Mouse (Mus musculus) heart, embryonic 11.5 days (tissue): ENCODE results near the gene Nfic. TPM values are rescaled to one million over a fixed set of nuclear protein-coding genes. Genes with fewer than 3 reads are reported as not detected.

Experiments used
- ATAC-seq: fragments of 200-750 bp; cut with Nextera tagmentation; replicated peaks from 2 replicates; pipeline ENCODE4 v1.8.0; 2017; ENCODE audit warnings: moderate library complexity; ENCODE audit not compliant: insufficient number of reproducible peaks, low FRiP score, low TSS enrichment
- H3K27ac ChIP-seq: fragments of 300-500 bp; sonication (generic); 2 replicates; pipeline ENCODE4 v1.5.1; 2014; ENCODE audit warnings: mild to moderate bottlenecking, low read depth, low read length
- H3K27me3 ChIP-seq: fragments of 300-500 bp; sonication (generic); 2 replicates; pipeline ENCODE4 v1.6.1; 2014; ENCODE audit warnings: mild to moderate bottlenecking, low read length, mixed read lengths; ENCODE audit not compliant: control insufficient read depth, insufficient read depth
- H3K36me3 ChIP-seq: fragments of 300-500 bp; sonication (generic); 2 replicates; pipeline ENCODE4 v1.6.1; 2014; ENCODE audit warnings: mild to moderate bottlenecking, low read length, moderate library complexity, mixed read lengths; ENCODE audit not compliant: control insufficient read depth, insufficient read depth
- H3K4me1 ChIP-seq: fragments of 300-500 bp; sonication (generic); 2 replicates; pipeline ENCODE4 v1.6.1; 2014; ENCODE audit warnings: low read length; ENCODE audit not compliant: control insufficient read depth, insufficient read depth
- H3K4me2 ChIP-seq: fragments of 300-500 bp; sonication (generic); 2 replicates; pipeline ENCODE4 v1.6.1; 2014; ENCODE audit warnings: mild to moderate bottlenecking, moderate library complexity
- H3K4me3 ChIP-seq: fragments of 300-500 bp; sonication (generic); 2 replicates; pipeline ENCODE4 v1.5.1; 2014; ENCODE audit warnings: low read depth, low read length
- H3K9ac ChIP-seq: fragments of 300-500 bp; sonication (generic); 2 replicates; pipeline ENCODE4 v1.6.1; 2014; ENCODE audit warnings: mild to moderate bottlenecking, low read depth, low read length, moderate library complexity
- H3K9me3 ChIP-seq: fragments of 300-500 bp; sonication (generic); replicated peaks from 2 replicates; pipeline ENCODE4 v1.6.1; 2016; ENCODE audit warnings: low read length; ENCODE audit not compliant: control insufficient read depth
- WGBS: fragments of 180-500 bp; shearing (Covaris S2); extraction: QIAGEN DNeasy Blood & Tissue Kit; methylation state at CpG from one replicate; pipeline ENCODE4 v1.1.7; 2014; ENCODE audit not compliant: insufficient replicate concordance; 5-methylcytosine and 5-hydroxymethylcytosine counted together
- polyA plus RNA-seq: library from polyadenylated mRNA; unstranded; fragments of >200 nt; fragmentation: Nextera tagmentation; extraction: Ambion mirVana; gene quantifications from 2 replicates; pipeline ENCODE4 v1.2.1, GENCODE M21; 2014

Nfic gene
- polyA plus RNA-seq, 1 experiment from 2014 or later, result 28.1 TPM

DNA sequence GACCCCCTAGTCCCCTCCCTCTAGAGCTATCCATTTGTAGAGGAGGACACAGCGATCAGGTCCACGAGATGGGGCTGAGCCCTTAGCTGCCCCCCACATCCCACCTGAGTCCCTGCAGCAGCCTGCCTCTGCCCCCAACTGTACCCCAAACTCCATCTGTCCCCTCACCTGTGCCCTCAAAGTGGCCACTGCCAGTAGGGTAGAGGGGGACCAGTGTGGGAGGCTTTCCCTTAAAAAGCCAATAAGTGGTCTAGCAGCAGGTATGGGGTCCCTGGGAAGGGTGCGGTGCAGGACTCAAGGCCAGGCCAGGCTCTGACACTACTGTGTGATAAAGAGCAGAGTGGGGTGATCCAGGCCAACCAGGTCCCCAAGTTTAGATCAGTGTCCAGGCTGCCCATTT is 28.1 kb downstream of the Nfic start:
- Histone ChIP-seq H3K36me3 (no peaks in the 10 kb centered on the region), H3K4me1 (peaks cover 36% of the 10 kb centered on the region), H3K27me3 (peaks cover 20% of the 10 kb centered on the region), H3K9ac (peak overlapping the region; percentile 74; the same call in 1 of the 2 replicates), H3K4me2 (peak overlapping the region; percentile 83), H3K9me3 (no peaks in the 10 kb centered on the region), H3K27ac (no peak overlapping the region), H3K4me3 (peak overlapping the region; percentile 62)
- ATAC-seq, result no peak
- WGBS, result 34% methylated on average over 3 of the region's 3 CpGs

DNA sequence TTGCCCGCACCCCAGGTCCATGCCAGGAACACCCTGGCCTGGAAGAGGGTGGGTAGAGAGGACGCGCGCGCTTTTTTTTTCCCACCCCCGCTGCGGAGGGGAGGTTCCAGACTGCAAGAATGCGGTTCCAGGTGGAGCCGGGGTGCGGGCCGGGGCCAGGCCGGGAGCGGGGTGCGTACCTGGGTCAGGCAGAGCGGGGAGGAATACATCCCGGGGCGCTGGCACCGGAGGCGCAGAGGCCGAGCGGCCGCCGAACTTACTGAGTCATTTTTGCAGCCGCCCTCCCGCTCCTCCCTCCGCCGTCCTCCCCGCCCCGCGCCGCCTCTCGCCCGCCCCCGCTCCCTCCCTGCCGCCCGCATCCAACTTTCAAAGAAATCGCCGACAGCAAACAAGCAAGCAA is 28.5 kb downstream of the Nfic start:
- Histone ChIP-seq H3K9ac (peak overlapping the region; percentile 74), H3K27ac (no peak overlapping the region), H3K4me1 (peaks cover 36% of the 10 kb centered on the region), H3K27me3 (peaks cover 19% of the 10 kb centered on the region), H3K36me3 (no peaks in the 10 kb centered on the region), H3K4me3 (peak overlapping the region; percentile 62), H3K4me2 (peak overlapping the region; percentile 83), H3K9me3 (no peaks in the 10 kb centered on the region)
- 1% methylated on average over 27 of the region's 38 CpGs for WGBS
- no peak for ATAC-seq

DNA sequence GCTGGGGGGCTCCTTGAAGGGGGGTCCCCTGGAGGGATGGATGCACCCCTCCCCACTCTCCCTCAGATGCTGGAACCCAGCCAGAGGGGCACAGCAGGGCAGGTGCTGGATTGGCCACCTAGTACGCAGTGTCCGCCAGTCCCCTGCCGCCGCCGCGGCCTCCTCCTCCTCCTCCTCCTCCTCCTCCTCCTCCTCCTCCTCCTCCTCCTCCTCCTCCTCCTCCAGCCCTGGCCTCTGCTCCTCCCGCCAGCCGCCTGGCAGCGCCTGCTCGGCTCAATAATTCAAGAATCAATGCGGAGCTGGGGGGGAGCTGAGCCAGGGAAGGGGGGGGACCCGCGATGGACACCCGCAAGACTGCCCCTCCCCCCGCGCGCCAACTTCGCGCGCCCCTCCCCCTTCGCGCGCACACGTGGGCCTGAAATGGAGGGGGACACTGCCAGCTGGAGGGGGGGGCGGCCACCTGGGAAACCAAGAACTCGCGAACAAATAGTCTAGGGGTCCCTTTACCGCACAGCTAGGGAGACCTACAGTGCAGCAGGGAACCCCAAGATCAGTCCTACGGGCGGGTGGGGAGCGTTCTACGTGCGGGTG is 29.3 kb downstream of the Nfic start:
- H3K9ac ChIP-seq, result peak overlapping the region; percentile 74
- WGBS, result 6% methylated on average over 14 of the region's 33 CpGs
- no peak overlapping the region for H3K27ac ChIP-seq
- no peaks in the 10 kb centered on the region for H3K9me3 ChIP-seq
- no peaks in the 10 kb centered on the region for H3K36me3 ChIP-seq
- peaks cover 15% of the 10 kb centered on the region for H3K27me3 ChIP-seq
- ATAC-seq, result no peak
- H3K4me1 ChIP-seq, result peaks cover 32% of the 10 kb centered on the region
- peak overlapping the region; percentile 83 for H3K4me2 ChIP-seq
- peak overlapping the region; percentile 62 for H3K4me3 ChIP-seq

DNA sequence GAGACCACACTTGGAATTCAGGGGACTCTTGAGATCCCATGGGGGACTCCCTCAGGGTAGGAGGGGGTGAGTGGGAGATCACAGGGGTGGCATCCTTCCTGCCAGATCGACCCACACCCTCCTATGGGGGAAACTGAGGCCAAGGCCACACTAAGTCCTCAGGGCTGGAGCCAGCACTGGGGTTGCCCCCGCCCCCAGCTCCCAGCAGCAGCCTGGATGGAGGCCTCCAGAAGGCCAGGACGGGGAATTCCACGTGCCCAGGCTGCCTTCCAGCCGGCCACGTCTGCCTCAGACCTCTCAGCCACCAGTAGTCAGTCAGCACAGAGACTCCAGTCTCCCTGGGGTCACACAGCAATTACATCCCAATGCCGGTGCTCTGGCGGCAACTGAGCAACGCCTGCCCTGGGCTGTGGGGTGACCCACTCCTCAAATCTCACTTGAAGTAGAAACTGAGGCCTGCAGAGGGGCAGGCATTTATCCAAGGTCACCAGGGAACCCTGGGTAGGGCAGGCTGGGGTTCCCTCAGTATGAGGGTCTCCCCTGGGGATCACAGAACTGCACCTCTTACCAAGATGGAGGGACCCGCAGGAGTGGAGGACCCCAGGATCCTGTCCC is 30.1 kb downstream of the Nfic start:
- Histone ChIP-seq H3K36me3 (no peaks in the 10 kb centered on the region), H3K27me3 (peaks cover 17% of the 10 kb centered on the region), H3K4me3 (peak overlapping the region; percentile 62; the same call in 1 of the 2 replicates), H3K4me1 (peaks cover 30% of the 10 kb centered on the region), H3K9me3 (no peaks in the 10 kb centered on the region), H3K4me2 (peak overlapping the region; percentile 83), H3K9ac (peak overlapping the region; percentile 8; the same call in 1 of the 2 replicates), H3K27ac (no peak overlapping the region)
- WGBS, result 30% methylated on average over 10 of the region's 10 CpGs
- ATAC-seq, result no peak

DNA sequence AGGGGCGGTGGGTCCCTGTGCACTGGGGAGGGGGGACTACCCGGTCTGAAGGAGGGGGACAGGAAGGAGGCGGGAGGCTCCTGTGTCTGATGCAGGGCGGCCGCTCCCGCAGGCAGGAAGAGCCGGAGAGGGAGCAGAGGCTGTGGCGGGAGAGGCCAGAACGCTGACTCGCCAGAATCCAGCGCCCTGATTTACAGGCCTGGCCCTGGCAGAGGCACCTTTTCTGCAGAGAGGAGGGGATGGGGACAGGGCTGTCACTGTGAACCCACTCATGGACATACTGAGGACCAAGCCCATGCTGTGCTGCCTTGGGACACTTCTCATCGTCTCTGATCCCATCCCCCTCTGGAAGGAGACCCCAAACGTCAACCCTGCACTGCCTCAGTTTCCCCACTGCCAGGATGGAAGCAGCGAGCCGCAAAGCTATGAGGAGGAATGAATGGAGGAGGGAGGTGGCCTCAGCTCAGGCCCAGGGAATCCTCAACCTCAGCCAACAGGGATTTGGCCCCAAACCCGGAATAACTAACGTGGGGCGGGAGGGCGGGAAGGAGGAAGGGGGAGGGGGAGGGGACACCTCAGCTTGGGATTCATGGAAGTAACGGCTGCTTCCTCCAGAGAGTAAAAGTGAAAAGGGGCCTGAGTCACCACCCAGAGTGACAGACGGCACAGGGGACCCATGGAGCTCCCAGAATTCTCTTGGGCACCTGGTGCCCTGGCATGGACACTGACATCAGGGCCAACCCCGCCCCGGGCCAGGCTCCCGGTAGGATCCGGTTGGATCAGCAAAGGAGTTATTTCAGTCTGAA is 31.0 kb downstream of the Nfic start:
- Histone ChIP-seq H3K4me1 (peaks cover 26% of the 10 kb centered on the region), H3K4me2 (peak overlapping the region; percentile 83), H3K9ac (0 out of 2 replicates have a peak overlapping the region, but pooled peaks have one; percentile 44), H3K36me3 (no peaks in the 10 kb centered on the region), H3K27me3 (peaks cover 17% of the 10 kb centered on the region), H3K27ac (peak overlapping the region; percentile 36; the same call in 1 of the 2 replicates), H3K9me3 (no peaks in the 10 kb centered on the region), H3K4me3 (0 out of 2 replicates have a peak overlapping the region, but pooled peaks have one; percentile 15)
- 7% methylated on average over 25 of the region's 25 CpGs for WGBS
- ATAC-seq, result 0 out of 2 replicates have a peak, but pooled peaks have one; percentile 15

DNA sequence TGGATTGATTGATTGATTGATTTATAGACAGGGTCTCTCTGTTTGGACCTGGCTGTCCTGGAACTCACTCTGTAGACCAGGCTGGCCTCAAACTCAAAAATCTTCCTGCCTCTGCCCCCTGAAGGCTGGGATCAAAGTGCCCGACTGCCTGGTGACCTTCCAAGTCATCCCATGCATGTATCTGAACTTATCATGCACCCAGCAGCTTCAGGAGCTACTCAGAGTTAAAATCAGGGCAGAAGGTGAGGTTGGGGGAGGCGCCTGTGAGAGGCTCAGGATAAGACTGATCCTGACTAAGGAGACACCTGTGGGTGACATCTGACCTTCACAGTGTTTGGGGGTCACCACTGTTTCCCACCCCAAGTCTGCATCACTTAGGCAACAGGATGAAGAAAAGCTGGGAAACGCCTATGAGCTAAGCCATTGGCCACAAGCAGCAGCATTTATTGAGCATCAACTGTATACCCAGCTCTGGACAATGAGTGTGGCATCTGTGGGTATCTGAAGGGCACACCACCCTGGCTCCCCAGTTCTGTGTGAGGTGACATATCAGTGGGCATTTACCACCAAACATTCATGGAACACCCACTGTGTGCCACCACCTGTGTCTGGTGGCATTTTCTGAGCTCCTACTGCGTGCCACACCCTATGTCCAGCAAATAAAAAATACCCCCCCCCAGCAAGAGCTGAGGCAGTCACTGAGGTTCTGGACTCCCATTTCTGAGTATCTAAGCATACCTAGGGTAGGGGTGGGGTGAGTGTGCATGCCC is 31.8 kb downstream of the Nfic start:
- 0 out of 2 replicates have a peak overlapping the region, but pooled peaks have one; percentile 36 for H3K27ac ChIP-seq
- H3K9ac ChIP-seq, result no peak overlapping the region
- peak overlapping the region; percentile 83 for H3K4me2 ChIP-seq
- 57% methylated on average over 4 of the region's 4 CpGs for WGBS
- no peak for ATAC-seq
- H3K9me3 ChIP-seq, result no peaks in the 10 kb centered on the region
- H3K36me3 ChIP-seq, result no peaks in the 10 kb centered on the region
- H3K27me3 ChIP-seq, result peaks cover 17% of the 10 kb centered on the region
- 0 out of 2 replicates have a peak overlapping the region, but pooled peaks have one; percentile 15 for H3K4me3 ChIP-seq
- peaks cover 29% of the 10 kb centered on the region for H3K4me1 ChIP-seq

DNA sequence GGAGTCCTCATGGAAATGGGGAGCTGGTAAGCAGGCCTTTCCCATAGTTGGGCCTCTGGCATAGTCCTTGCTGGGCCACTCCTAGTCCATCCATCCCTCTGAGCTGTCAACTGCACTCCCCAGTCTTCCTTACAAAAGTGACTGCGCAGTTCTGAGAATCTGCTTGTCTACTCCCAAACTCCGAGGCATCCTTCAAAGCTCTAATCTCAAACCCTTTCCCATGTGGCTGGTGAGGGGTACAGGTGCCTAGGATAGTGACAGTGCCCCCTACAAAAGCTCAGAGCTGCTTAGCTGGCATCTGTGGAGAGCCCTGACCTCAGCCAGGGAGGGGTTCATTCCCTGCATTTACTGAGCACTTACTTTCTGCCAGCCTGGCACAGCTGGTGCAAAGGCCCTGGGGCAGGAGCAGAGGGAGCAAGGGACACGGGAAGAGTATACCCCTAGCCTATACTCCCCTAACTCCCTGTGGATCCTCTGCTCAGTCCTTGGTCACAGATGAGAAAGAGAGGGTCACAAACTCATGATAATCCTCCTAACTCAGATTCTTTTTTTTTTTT is 32.7 kb downstream of the Nfic start:
- peaks cover 16% of the 10 kb centered on the region for H3K27me3 ChIP-seq

DNA sequence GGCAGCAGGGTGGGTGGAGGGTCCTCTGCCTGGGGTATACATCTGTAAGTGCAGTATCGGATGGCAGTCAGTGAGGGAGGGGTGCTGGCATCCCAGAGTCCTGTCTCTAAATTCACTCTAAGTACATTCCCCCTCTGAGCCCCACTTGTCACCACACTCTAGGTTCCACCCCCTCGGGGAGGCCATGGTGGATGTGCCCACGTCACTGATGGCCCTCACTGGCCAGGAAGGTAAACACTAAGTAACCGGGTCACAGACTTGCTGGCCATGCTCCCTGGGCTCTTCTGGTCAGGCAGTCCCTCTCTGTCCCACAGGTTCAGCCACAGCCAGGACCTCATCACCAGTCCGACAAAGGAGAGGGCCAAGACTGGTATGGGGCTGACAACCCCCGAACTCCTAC is 33.2 kb downstream of the Nfic start:
- H3K9ac ChIP-seq, result no peak overlapping the region
- no peak overlapping the region for H3K27ac ChIP-seq
- no peak overlapping the region for H3K4me3 ChIP-seq
- ATAC-seq, result no peak
- H3K4me2 ChIP-seq, result no peak overlapping the region
- peaks cover 38% of the 10 kb centered on the region for H3K4me1 ChIP-seq
- no peaks in the 10 kb centered on the region for H3K9me3 ChIP-seq
- H3K36me3 ChIP-seq, result no peaks in the 10 kb centered on the region
- WGBS, result 76% methylated on average over 6 of the region's 6 CpGs
- H3K27me3 ChIP-seq, result peaks cover 14% of the 10 kb centered on the region

More for the DNA sequence above, 32.7 kb downstream of the Nfic start:
- Histone ChIP-seq H3K4me2 (no peak overlapping the region), H3K4me3 (no peak overlapping the region), H3K27ac (no peak overlapping the region), H3K4me1 (peaks cover 36% of the 10 kb centered on the region), H3K9me3 (no peaks in the 10 kb centered on the region), H3K9ac (no peak overlapping the region), H3K36me3 (no peaks in the 10 kb centered on the region)
- 80% methylated on average over 3 of the region's 3 CpGs for WGBS
- ATAC-seq, result no peak
